Comparison of ENCODE assay signal across 24 mouse cellular contexts in genomic region chr6:115969952-115970351, GRCm38 (mm10). TPM values are rescaled to one million over a fixed set of nuclear protein-coding genes. Genes with fewer than 3 reads are reported as not detected.
A peak's percentile ranks its signal among the peaks of the same experiment; 100 is the strongest.
DNase-seq lines count a peak whose midpoint lies in the region; ATAC-seq and TF ChIP-seq lines count a peak whose summit lies in the region.
"Had no signal": no experiment of that assay in that cellular context is flagged by ENCODE, and none has a peak within 500 bp of the region (broad histone marks: within the 10 kb centered on the region; RNA-seq: fewer than 3 reads in every experiment).

No protein-coding gene starts in this region.

- TF ChIP-seq POLR2A in lung, adult 2 months (IDR thresholded peaks at IDR 0.05; ENCODE audit: borderline replicate concordance, extremely low read depth, low read depth, low read length) = no peak

- no peak for ATAC-seq in cerebellum, adult (ENCODE audit: insufficient number of reproducible peaks, low FRiP score, low TSS enrichment)
- ATAC-seq in neutrophil, adult 5-6 weeks (ENCODE audit: extremely low read depth, insufficient number of reproducible peaks, low FRiP score, poor library complexity, severe bottlenecking) = peak; percentile 45; the same call in 1 of the 2 replicates
- ATAC-seq in frontal cortex, adult (ENCODE audit: low TSS enrichment) = no peak
- ATAC-seq: forebrain, embryonic 13.5 days had no signal

- no peak for TF ChIP-seq CTCF in lung, adult 2 months (IDR thresholded peaks at IDR 0.05; ENCODE audit: insufficient read depth, low read length)

- peaks cover 17% of the 10 kb centered on the region for H3K4me1 ChIP-seq in lung, adult 2 months (ENCODE audit: control insufficient read depth, insufficient read depth, low read length)

- no peak overlapping the region for H3K4me3 ChIP-seq in lung, adult 2 months (replicated peaks; ENCODE audit: extremely low read depth, low read depth, low read length)
- H3K4me3 ChIP-seq: forebrain, embryonic 13.5 days; heart, embryonic 10.5 days; limb, embryonic 12.5 days had no signal

- WGBS in lung, adult 2 months = 73% methylated on average over 5 of the region's 6 CpGs

- peak; percentile 51 for DNase-seq in cerebellum, adult 9-11 months
- DNase-seq in spleen, postnatal 36 days (ENCODE audit: low spot score in 2 of 2) = peak; percentile 58 to 64
- no peak for DNase-seq in spleen, adult 12 weeks (ENCODE audit: low spot score)
- DNase-seq in ovary, adult 18-20 months (ENCODE audit: low spot score) = no peak
- DNase-seq in lung, adult 2 months = no peak
- DNase-seq: adrenal gland, adult 8-10 months; cerebellum, adult 2 months; gastrocnemius, postnatal 10 days; heart, postnatal 4 days; lung, adult 18-20 months had no signal

RNA-seq across cellular contexts. Expression of gene Plxnd1, which starts 24.9 kb away (rescaled TPM):
- 12.0 and 12.2 TPM in 2 replicates for total RNA-seq in neutrophil, adult 5-6 weeks (2017)
- 146 and 185 TPM in 2 replicates for polyA plus RNA-seq in lung, adult 2 months (2012; rRNA removed)

RNA-seq across cellular contexts. Expression of gene H1foo, which starts 25.2 kb away (rescaled TPM):
- not detected in 2 replicates for total RNA-seq in neutrophil, adult 5-6 weeks (2017)
- polyA plus RNA-seq in lung, adult 2 months (2012; rRNA removed) = not detected in 2 replicates
- total RNA-seq: gastrocnemius, postnatal 10 days; heart, postnatal 4 days; layer of hippocampus, adult 18-20 months; left cerebral cortex, adult 18-20 months; megakaryocyte-erythroid progenitor cell, adult 5-6 weeks had no signal
- polyA plus RNA-seq: cerebellum, adult 2 months; forebrain, embryonic 13.5 days; heart, embryonic 10.5 days; intestine, embryonic 14.5 days; kidney, embryonic 16.5 days; limb, embryonic 12.5 days; neural tube, embryonic 14.5 days; small intestine, adult 2 months; testis, adult 2 months had no signal

RNA-seq across cellular contexts. Expression of gene Rho, which starts 38.4 kb away (rescaled TPM):
- total RNA-seq in neutrophil, adult 5-6 weeks (2017) = 0.12 TPM in 1 of 2 replicates, not detected in the other
- 1.0 and 1.3 TPM in 2 replicates for polyA plus RNA-seq in lung, adult 2 months (2012; rRNA removed)
- total RNA-seq: megakaryocyte-erythroid progenitor cell, adult 5-6 weeks had no signal
- polyA plus RNA-seq: heart, embryonic 10.5 days; intestine, embryonic 14.5 days had no signal

Comparison
In these comparisons a context has a peak if more than half of its experiments do, and no peak if none do; other contexts are left out.
1. DNase-seq: peak in cerebellum, adult 9-11 months (single experiment) and spleen, postnatal 36 days (2 of 2); none in spleen, adult 12 weeks (single experiment), ovary, adult 18-20 months (single experiment) and lung, adult 2 months (single experiment).